Mouse (Mus musculus) forebrain, embryonic 15.5 days (tissue): ENCODE data around the gene Ttll12. TPM values are rescaled to one million over a fixed set of nuclear protein-coding genes. Genes with fewer than 3 reads are reported as not detected.

ENCODE experiments used
- ATAC-seq: fragments of 200-750 bp; cut with Nextera tagmentation; replicated peaks from 2 replicates; pipeline ENCODE4 v1.8.0; 2017; ENCODE audit warnings: mild to moderate bottlenecking, moderate TSS enrichment, moderate library complexity
- H3K27ac ChIP-seq: fragments of 300-500 bp; sonication (generic); replicated peaks from 2 replicates; pipeline ENCODE4 v1.5.1; 2015; ENCODE audit warnings: mild to moderate bottlenecking, inconsistent platforms
- H3K27me3 ChIP-seq: fragments of 300-500 bp; sonication (generic); 2 replicates; pipeline ENCODE4 v1.6.1; 2015; ENCODE audit warnings: inconsistent platforms
- H3K36me3 ChIP-seq: fragments of 300-500 bp; sonication (generic); 2 replicates; pipeline ENCODE4 v1.6.1; 2015; ENCODE audit warnings: mild to moderate bottlenecking, inconsistent platforms
- H3K4me1 ChIP-seq: fragments of 300-500 bp; sonication (generic); 2 replicates; pipeline ENCODE4 v1.6.1; 2015; ENCODE audit warnings: inconsistent platforms
- H3K4me2 ChIP-seq: fragments of 300-500 bp; sonication (generic); replicated peaks from 2 replicates; pipeline ENCODE4 v1.6.1; 2015; ENCODE audit warnings: mild to moderate bottlenecking, inconsistent platforms
- H3K4me3 ChIP-seq: fragments of 300-500 bp; sonication (generic); 2 replicates; pipeline ENCODE4 v1.5.1; 2015; ENCODE audit warnings: mild to moderate bottlenecking, inconsistent platforms
- H3K9ac ChIP-seq: fragments of 300-500 bp; sonication (generic); replicated peaks from 2 replicates; pipeline ENCODE4 v1.6.1; 2015; ENCODE audit warnings: mild to moderate bottlenecking, inconsistent platforms
- H3K9me3 ChIP-seq: fragments of 300-500 bp; sonication (generic); 2 replicates; pipeline ENCODE4 v1.6.1; 2016; ENCODE audit warnings: inconsistent platforms
- WGBS: fragments of 180-500 bp; shearing (Covaris S2); methylation state at CpG from one replicate; pipeline ENCODE4 v1.1.7; 2015; ENCODE audit warnings: mixed read lengths; 5-methylcytosine and 5-hydroxymethylcytosine counted together
- polyA plus RNA-seq: library from polyadenylated mRNA; unstranded; fragments of >200 nt; fragmentation: Nextera tagmentation; extraction: Ambion mirVana; gene quantifications from 2 replicates; pipeline ENCODE4 v1.2.1, GENCODE M21; 2015

Ttll12 gene
- polyA plus RNA-seq, 1 experiment from 2014 or later, result 45.0 TPM

GRCm38 (mm10) chr15:83570641-83571040 is 24.3 kb downstream of the Ttll12 start:
- Histone ChIP-seq H3K27ac (no peak overlapping the region), H3K27me3 (no peaks in the 10 kb centered on the region), H3K9ac (no peak overlapping the region), H3K4me3 (no peak overlapping the region), H3K4me2 (no peak overlapping the region), H3K36me3 (peaks cover 13% of the 10 kb centered on the region; the same call in 1 of the 2 replicates), H3K9me3 (no peaks in the 10 kb centered on the region), H3K4me1 (no peaks in the 10 kb centered on the region)
- 66% methylated on average over 2 of the region's 2 CpGs for WGBS
- no peak for ATAC-seq

GRCm38 (mm10) chr15:83569682-83570081 is 25.3 kb downstream of the Ttll12 start:
- 63% methylated on average over 11 of the region's 11 CpGs for WGBS
- no peak for ATAC-seq
- Histone ChIP-seq H3K9me3 (no peaks in the 10 kb centered on the region), H3K4me3 (no peak overlapping the region), H3K27ac (no peak overlapping the region), H3K4me1 (no peaks in the 10 kb centered on the region), H3K36me3 (peaks cover 3% of the 10 kb centered on the region; the same call in 1 of the 2 replicates), H3K9ac (no peak overlapping the region), H3K27me3 (no peaks in the 10 kb centered on the region), H3K4me2 (no peak overlapping the region)

- Histone ChIP-seq H3K4me1 (peaks cover 10% of the 10 kb centered on the region), H3K4me2 (no peak overlapping the region), H3K9me3 (no peaks in the 10 kb centered on the region), H3K27me3 (peaks cover 6% of the 10 kb centered on the region; the same call in 1 of the 2 replicates), H3K36me3 (no peaks in the 10 kb centered on the region), H3K4me3 (no peak overlapping the region), H3K9ac (no peak overlapping the region), H3K27ac (no peak overlapping the region)
- ATAC-seq, result no peak
- WGBS, result 95% methylated on average over 5 of the region's 5 CpGs
Observed at GRCm38 (mm10) chr15:83568544-83568943, 26.4 kb downstream of the Ttll12 start.

- no peak overlapping the region for H3K4me2 ChIP-seq
- H3K27me3 ChIP-seq, result peaks cover 6% of the 10 kb centered on the region; the same call in 1 of the 2 replicates
- no peak overlapping the region for H3K27ac ChIP-seq
- ATAC-seq, result no peak
- no peak overlapping the region for H3K9ac ChIP-seq
- H3K36me3 ChIP-seq, result no peaks in the 10 kb centered on the region
- WGBS, result 89% methylated on average over 3 of the region's 3 CpGs
- H3K4me3 ChIP-seq, result no peak overlapping the region
- H3K4me1 ChIP-seq, result peaks cover 19% of the 10 kb centered on the region
- H3K9me3 ChIP-seq, result no peaks in the 10 kb centered on the region
Observed at GRCm38 (mm10) chr15:83567728-83568127, 27.2 kb downstream of the Ttll12 start.

GRCm38 (mm10) chr15:83566006-83566405 is 29.0 kb downstream of the Ttll12 start:
- ATAC-seq, result no peak
- no peak overlapping the region for H3K9ac ChIP-seq
- no peaks in the 10 kb centered on the region for H3K9me3 ChIP-seq
- no peak overlapping the region for H3K27ac ChIP-seq
- H3K36me3 ChIP-seq, result no peaks in the 10 kb centered on the region
- 77% methylated on average over 5 of the region's 5 CpGs for WGBS
- H3K4me3 ChIP-seq, result no peak overlapping the region
- peaks cover 22% of the 10 kb centered on the region for H3K4me1 ChIP-seq
- peaks cover 6% of the 10 kb centered on the region; the same call in 1 of the 2 replicates for H3K27me3 ChIP-seq
- H3K4me2 ChIP-seq, result no peak overlapping the region

- no peak overlapping the region for H3K4me3 ChIP-seq
- H3K4me1 ChIP-seq, result peaks cover 22% of the 10 kb centered on the region
- H3K9ac ChIP-seq, result no peak overlapping the region
- H3K36me3 ChIP-seq, result no peaks in the 10 kb centered on the region
- ATAC-seq, result no peak
- peaks cover 6% of the 10 kb centered on the region; the same call in 1 of the 2 replicates for H3K27me3 ChIP-seq
- H3K9me3 ChIP-seq, result no peaks in the 10 kb centered on the region
- no peak overlapping the region for H3K27ac ChIP-seq
- no peak overlapping the region for H3K4me2 ChIP-seq
- WGBS, result 89% methylated on average over 3 of the region's 3 CpGs
Observed at GRCm38 (mm10) chr15:83565434-83565833, 29.5 kb downstream of the Ttll12 start.

GRCm38 (mm10) chr15:83563857-83564651 is 30.9 kb downstream of the Ttll12 start:
- ATAC-seq, result 0 out of 2 replicates have a peak, but pooled peaks have one; percentile 20
- Histone ChIP-seq H3K4me1 (peaks cover 22% of the 10 kb centered on the region), H3K4me3 (peak overlapping the region; percentile 36), H3K27me3 (peaks cover 6% of the 10 kb centered on the region; the same call in 1 of the 2 replicates), H3K4me2 (peak overlapping the region; percentile 80), H3K27ac (no peak overlapping the region), H3K36me3 (no peaks in the 10 kb centered on the region), H3K9ac (peak overlapping the region; percentile 45), H3K9me3 (no peaks in the 10 kb centered on the region)
- 2% methylated on average over 27 of the region's 27 CpGs for WGBS

GRCm38 (mm10) chr15:83563327-83563856 is 31.6 kb downstream of the Ttll12 start, which contains the start of the genes Tspo and Mcat:
TSS of gene Tspo (plus strand) at chr15:83563592.
TSS of gene Mcat (minus strand) at chr15:83563787.
- H3K4me2 ChIP-seq, result peak within 1 kb of the TSS; percentile 80
- peaks cover 6% of the 10 kb centered on the region; the same call in 1 of the 2 replicates for H3K27me3 ChIP-seq
- no peaks in the 10 kb centered on the region for H3K9me3 ChIP-seq
- H3K9ac ChIP-seq, result peak within 1 kb of the TSS; percentile 45
- H3K4me3 ChIP-seq, result peak within 1 kb of the TSS; percentile 36
- H3K36me3 ChIP-seq, result no peaks in the 10 kb centered on the region
- 2% methylated on average over 28 of the region's 28 CpGs for WGBS
- ATAC-seq, result peak; percentile 49
- H3K4me1 ChIP-seq, result peaks cover 22% of the 10 kb centered on the region
- no peak within 1 kb of the TSS for H3K27ac ChIP-seq

- peak; percentile 77 for ATAC-seq
- Histone ChIP-seq H3K9me3 (no peaks in the 10 kb centered on the region), H3K27ac (no peak overlapping the region), H3K4me1 (peaks cover 22% of the 10 kb centered on the region), H3K9ac (0 out of 2 replicates have a peak overlapping the region, but pooled peaks have one; percentile 45), H3K27me3 (peaks cover 6% of the 10 kb centered on the region; the same call in 1 of the 2 replicates), H3K4me2 (peak overlapping the region; percentile 80), H3K4me3 (peak overlapping the region; percentile 36; the same call in 1 of the 2 replicates), H3K36me3 (no peaks in the 10 kb centered on the region)
- WGBS, result 27% methylated on average over 15 of the region's 15 CpGs
Observed at GRCm38 (mm10) chr15:83562626-83563270, 32.2 kb downstream of the Ttll12 start.

- Histone ChIP-seq H3K36me3 (no peaks in the 10 kb centered on the region), H3K9ac (no peak overlapping the region), H3K9me3 (no peaks in the 10 kb centered on the region), H3K4me1 (peaks cover 23% of the 10 kb centered on the region), H3K4me2 (no peak overlapping the region), H3K27me3 (peaks cover 6% of the 10 kb centered on the region; the same call in 1 of the 2 replicates), H3K4me3 (no peak overlapping the region), H3K27ac (no peak overlapping the region)
- no peak for ATAC-seq
- 42% methylated on average over 5 of the region's 5 CpGs for WGBS
Observed at GRCm38 (mm10) chr15:83560941-83561477, 33.9 kb downstream of the Ttll12 start.

- H3K4me1 ChIP-seq, result peaks cover 12% of the 10 kb centered on the region
- H3K4me3 ChIP-seq, result peak overlapping the region; percentile 68
- under 1% methylated on average over 74 of the region's 74 CpGs for WGBS
- no peaks in the 10 kb centered on the region for H3K27me3 ChIP-seq
- H3K36me3 ChIP-seq, result peaks cover 15% of the 10 kb centered on the region
- peak overlapping the region; percentile 90 for H3K9ac ChIP-seq
- H3K9me3 ChIP-seq, result no peaks in the 10 kb centered on the region
- peak overlapping the region; percentile 91 for H3K27ac ChIP-seq
- H3K4me2 ChIP-seq, result peak overlapping the region; percentile 71
- peak; percentile 93 for ATAC-seq
Observed at GRCm38 (mm10) chr15:83555161-83555974, 39.6 kb downstream of the Ttll12 start.
